Mouse (Mus musculus): ENCODE results near the gene Foxo3. TPM values are rescaled to one million over a fixed set of nuclear protein-coding genes. Genes with fewer than 3 reads are reported as not detected.

Foxo3 gene
- polyA plus RNA-seq, 1 experiment from 2014 or later = 3.6 TPM

DNA sequence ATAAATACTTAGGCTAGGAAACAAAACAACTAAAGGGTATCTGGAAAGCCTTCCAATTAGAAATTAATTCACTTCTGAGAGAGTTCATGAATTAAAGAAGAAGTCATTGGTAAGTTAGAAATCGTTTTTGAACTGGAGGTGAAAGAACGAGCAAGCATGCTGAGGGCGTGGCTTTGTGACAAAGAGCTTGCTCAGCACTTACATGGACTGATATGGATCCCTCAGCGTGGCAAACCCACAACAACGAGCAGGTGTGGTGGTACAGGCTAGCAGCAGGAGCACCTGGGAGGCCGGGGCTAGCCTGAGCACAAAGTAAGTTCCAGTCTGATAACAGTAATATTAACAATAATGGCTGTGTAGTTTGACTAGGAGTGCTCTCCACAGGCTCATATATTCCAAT is 41.2 kb downstream of the Foxo3 start:
- Histone ChIP-seq H3K36me3 (no peaks in the 10 kb centered on the region), H3K9ac (replicated peaks) (no peak overlapping the region), H3K27ac (replicated peaks) (no peak overlapping the region), H3K9me3 (no peaks in the 10 kb centered on the region), H3K4me2 (replicated peaks) (no peak overlapping the region), H3K4me3 (no peak overlapping the region), H3K4me1 (peaks cover 15% of the 10 kb centered on the region; the same call in 1 of the 2 replicates), H3K27me3 (no peaks in the 10 kb centered on the region)
- 90% methylated on average over 6 of the region's 6 CpGs for WGBS
- ATAC-seq (ENCODE audit: low FRiP score, low read depth) = no peak

DNA sequence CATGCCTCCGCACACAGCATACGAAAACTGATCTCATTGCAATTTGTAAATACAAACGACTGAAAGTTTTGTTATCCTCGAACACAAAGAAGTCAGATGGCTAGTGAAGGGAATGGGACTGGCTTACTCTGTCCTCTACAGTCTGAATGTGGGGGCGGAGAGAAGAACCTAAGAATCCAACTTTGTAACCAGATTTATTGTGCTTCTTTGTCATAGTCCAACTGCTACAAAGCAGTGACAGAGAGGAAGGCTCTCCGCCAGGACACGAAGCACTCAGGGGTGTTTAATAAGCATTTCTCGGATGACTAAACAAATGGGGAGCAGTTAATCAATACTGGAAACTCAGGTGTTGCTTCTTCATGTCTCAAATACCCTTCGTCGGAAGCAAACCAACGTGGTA is 43.6 kb downstream of the Foxo3 start:
- Histone ChIP-seq H3K4me3 (no peak overlapping the region), H3K4me2 (replicated peaks) (no peak overlapping the region), H3K27ac (replicated peaks) (no peak overlapping the region), H3K4me1 (0 out of 2 replicates have a peak, but pooled peaks cover 12% of the 10 kb centered on the region), H3K9me3 (no peaks in the 10 kb centered on the region), H3K9ac (replicated peaks) (no peak overlapping the region), H3K27me3 (no peaks in the 10 kb centered on the region), H3K36me3 (no peaks in the 10 kb centered on the region)
- no peak for ATAC-seq (ENCODE audit: low FRiP score, low read depth)
- 80% methylated on average over 11 of the region's 11 CpGs for WGBS

DNA sequence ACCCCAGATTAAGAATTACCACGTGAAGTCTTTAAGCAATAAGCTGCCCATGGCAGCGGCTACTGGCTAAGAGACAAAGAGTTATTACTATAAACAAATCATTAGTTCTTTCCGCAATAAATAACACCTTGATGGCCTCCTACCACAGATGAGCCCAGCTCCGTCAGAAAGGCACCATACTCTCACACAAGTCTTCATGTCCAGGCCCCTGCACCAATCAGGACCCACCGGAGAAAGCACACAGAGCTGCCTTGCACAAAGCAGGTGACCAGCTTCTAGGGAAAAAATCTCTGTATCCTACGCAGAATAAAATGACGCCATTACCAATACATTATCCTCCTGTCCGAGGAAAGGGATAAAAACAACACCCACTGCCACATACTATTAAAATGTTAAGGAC is 44.7 kb downstream of the Foxo3 start:
- H3K9ac ChIP-seq (replicated peaks) = no peak overlapping the region
- H3K27ac ChIP-seq (replicated peaks) = no peak overlapping the region
- H3K36me3 ChIP-seq = no peaks in the 10 kb centered on the region
- H3K4me2 ChIP-seq (replicated peaks) = no peak overlapping the region
- no peaks in the 10 kb centered on the region for H3K27me3 ChIP-seq
- H3K9me3 ChIP-seq = no peaks in the 10 kb centered on the region
- 84% methylated on average over 8 of the region's 8 CpGs for WGBS
- 0 out of 2 replicates have a peak, but pooled peaks cover 12% of the 10 kb centered on the region for H3K4me1 ChIP-seq
- no peak overlapping the region for H3K4me3 ChIP-seq
- ATAC-seq (ENCODE audit: low FRiP score, low read depth) = no peak

DNA sequence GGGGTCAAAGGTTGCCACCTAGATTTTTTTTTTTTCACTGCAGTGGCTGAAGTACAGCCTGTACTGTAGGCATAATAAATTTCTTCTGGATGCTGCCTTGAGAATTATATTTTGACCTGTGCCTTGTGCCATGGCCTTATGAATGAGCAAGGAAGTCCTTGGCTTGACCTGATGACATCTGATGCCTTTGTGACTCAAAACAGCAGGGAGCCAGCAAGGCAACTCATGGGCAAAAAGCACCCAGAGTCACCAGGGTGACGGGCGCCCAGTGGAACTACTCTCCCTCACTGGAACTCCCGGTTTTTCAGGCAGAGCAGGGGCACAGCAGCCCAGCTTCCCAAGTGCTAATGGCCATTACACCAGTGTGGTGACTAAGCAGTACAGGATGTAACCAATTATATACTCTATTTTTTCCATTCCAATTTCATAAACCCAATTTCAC is 45.4 kb downstream of the Foxo3 start:
- H3K4me3 ChIP-seq = no peak overlapping the region
- no peak for ATAC-seq (ENCODE audit: low FRiP score, low read depth)
- no peak overlapping the region for H3K4me2 ChIP-seq (replicated peaks)

DNA sequence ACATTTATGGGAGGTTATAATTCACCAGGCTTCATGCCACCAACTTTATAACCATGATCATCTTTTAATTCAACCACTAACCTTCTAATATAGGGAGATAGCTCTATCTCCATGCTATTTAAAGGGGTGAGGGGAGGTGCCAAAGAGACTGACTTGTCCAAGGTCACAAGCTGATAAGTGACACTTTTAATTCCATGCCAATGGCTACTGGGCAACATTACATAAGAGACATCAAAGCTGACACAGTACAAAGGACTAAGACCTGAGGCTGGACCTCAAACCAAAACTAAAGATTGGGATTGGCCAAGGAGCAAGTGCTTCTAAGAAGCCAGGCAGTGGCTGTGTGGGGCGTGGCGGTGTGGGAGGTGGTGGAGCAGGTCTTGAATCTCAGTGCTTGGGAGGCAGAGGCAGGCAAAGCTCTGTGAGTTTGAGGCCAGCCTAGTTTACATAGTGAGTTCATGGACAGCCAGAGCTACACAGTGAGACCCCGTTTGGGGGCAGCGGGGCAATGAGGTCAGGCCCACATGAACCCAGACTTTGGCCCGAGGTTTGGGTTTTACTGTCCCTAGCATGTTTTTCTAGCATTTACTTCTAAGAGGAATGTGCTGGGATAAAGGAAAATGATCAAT is 46.0 kb downstream of the Foxo3 start:
- Histone ChIP-seq H3K4me1 (0 out of 2 replicates have a peak, but pooled peaks cover 12% of the 10 kb centered on the region), H3K9me3 (no peaks in the 10 kb centered on the region), H3K4me2 (replicated peaks) (no peak overlapping the region), H3K4me3 (no peak overlapping the region), H3K27me3 (no peaks in the 10 kb centered on the region), H3K9ac (replicated peaks) (no peak overlapping the region), H3K27ac (replicated peaks) (no peak overlapping the region), H3K36me3 (no peaks in the 10 kb centered on the region)
- 92% methylated on average over 5 of the region's 5 CpGs for WGBS
- ATAC-seq (ENCODE audit: low FRiP score, low read depth) = no peak

More for the DNA sequence above, 45.4 kb downstream of the Foxo3 start:
- H3K4me1 ChIP-seq = 0 out of 2 replicates have a peak, but pooled peaks cover 12% of the 10 kb centered on the region
- no peaks in the 10 kb centered on the region for H3K27me3 ChIP-seq
- no peaks in the 10 kb centered on the region for H3K9me3 ChIP-seq
- H3K27ac ChIP-seq (replicated peaks) = no peak overlapping the region
- WGBS = 79% methylated on average over 3 of the region's 3 CpGs
- H3K36me3 ChIP-seq = no peaks in the 10 kb centered on the region
- no peak overlapping the region for H3K9ac ChIP-seq (replicated peaks)

DNA sequence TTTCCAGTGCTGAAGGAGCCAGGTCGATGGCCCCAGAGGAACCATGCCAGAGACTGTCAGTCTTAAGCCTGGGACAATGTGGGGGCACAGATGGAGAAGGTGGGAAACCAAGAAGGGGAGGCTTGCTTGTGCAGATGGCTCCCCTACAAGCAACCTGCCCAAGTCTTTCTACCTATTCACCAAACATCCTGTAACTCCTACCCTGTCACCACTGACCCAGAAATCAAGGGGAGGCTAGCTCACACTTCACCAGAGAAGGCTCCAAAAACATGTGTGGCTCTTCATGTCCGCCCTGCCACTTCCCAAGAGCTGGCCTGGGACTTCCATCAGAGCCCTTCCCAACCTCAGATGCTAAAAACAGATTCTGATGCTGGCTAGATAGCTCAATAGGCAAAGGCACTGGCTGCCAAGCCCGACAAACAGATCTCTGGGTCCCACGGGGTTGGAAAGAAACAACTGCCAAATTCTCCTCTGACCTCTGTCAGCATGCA is 48.8 kb downstream of the Foxo3 start:
- no peak for ATAC-seq (ENCODE audit: low FRiP score, low read depth)
- no peak overlapping the region for H3K27ac ChIP-seq (replicated peaks)
- no peak overlapping the region for H3K9ac ChIP-seq (replicated peaks)
- no peak overlapping the region for H3K4me3 ChIP-seq
- whole genome bisulfite sequencing = 81% methylated on average over 4 of the region's 4 CpGs
- no peaks in the 10 kb centered on the region for H3K9me3 ChIP-seq
- 0 out of 2 replicates have a peak, but pooled peaks cover 7% of the 10 kb centered on the region for H3K4me1 ChIP-seq
- no peak overlapping the region for H3K4me2 ChIP-seq (replicated peaks)
- H3K36me3 ChIP-seq = no peaks in the 10 kb centered on the region
- no peaks in the 10 kb centered on the region for H3K27me3 ChIP-seq

DNA sequence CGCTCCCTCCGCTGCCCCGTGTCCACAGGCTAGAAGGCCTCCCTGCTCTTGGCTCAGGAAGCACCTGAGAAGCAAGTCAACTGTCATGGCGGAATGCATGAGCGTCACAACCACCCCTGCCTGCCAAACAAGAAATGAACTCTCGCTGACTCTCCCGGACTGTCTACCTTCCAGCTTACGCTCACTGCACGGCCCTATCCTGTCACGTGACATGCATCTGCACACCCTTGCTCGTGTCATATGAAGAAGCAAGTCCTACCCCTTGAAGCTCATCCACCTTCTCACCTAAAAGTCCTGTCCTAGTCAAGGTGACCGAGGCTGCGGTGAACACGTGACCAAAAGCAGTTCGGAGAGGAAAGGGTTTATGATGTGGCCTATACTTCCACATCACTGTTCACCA is 50.4 kb downstream of the Foxo3 start:
- no peak for ATAC-seq (ENCODE audit: low FRiP score, low read depth)
- Histone ChIP-seq H3K9me3 (no peaks in the 10 kb centered on the region), H3K27ac (replicated peaks) (no peak overlapping the region), H3K27me3 (no peaks in the 10 kb centered on the region), H3K4me3 (no peak overlapping the region), H3K9ac (replicated peaks) (no peak overlapping the region), H3K4me2 (replicated peaks) (no peak overlapping the region), H3K36me3 (no peaks in the 10 kb centered on the region), H3K4me1 (peaks cover 14% of the 10 kb centered on the region; the same call in 1 of the 2 replicates)
- 93% methylated on average over 15 of the region's 15 CpGs for WGBS

DNA sequence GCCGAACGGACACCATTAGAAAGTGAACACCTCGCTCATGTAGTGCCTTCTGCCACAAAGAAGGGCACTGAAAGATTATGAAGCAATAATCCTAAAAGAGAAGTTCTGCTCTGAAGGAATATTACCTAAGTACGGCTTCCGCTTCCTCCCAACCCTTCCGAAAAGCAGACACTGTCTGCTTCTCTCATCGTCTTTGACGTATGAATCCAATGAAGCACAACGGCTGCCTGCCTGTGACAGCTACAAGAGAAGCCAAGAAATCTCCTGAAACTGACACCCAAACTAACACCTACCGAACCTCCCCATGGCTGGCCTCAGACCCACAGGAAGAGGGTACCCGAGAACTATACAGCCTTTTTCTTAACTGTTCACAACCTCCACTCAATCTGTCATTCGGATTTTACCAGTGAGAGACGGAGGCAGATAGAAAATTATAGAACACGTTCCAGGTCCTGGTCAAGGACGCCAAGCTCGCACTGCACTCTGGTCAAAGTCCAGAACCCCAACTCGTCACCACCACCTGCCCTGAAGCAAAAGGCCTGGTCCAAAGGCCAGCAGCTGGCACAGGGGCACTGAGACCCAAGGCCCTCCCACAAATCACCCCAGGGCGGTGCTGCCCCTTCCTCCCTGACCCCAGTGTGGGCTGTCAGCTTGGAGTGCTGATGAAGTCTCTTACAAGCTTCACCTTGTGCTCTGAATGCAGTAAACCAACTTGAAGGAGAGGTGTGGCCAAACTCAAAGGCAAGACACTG is 51.2 kb downstream of the Foxo3 start:
- H3K9ac ChIP-seq (replicated peaks) = no peak overlapping the region
- 91% methylated on average over 18 of the region's 18 CpGs for WGBS

DNA sequence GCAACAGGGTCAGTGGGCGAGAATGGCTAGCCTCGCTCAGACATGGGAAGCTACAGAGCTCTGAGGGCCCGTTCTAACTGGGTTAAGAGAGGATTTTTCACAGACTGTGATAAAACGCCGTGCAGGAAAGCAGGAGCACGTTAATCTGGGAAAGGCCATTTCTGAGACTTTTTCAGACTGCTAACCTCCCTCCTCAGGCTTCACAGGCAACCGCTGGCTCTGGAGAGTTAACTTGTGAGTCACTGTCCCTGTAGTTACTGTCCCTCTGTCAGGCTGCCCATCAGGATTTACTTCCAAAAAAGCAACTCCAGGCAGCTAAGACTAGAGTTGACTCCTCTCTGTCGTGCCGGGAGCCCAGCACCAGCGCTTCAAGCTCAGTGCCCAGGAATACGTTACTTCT is 54.6 kb downstream of the Foxo3 start:
- WGBS = 78% methylated on average over 11 of the region's 11 CpGs
- Histone ChIP-seq H3K9ac (replicated peaks) (no peak overlapping the region), H3K27me3 (no peaks in the 10 kb centered on the region), H3K4me1 (peaks cover 23% of the 10 kb centered on the region), H3K36me3 (no peaks in the 10 kb centered on the region), H3K9me3 (no peaks in the 10 kb centered on the region), H3K27ac (replicated peaks) (no peak overlapping the region), H3K4me3 (no peak overlapping the region), H3K4me2 (replicated peaks) (no peak overlapping the region)
- no peak for ATAC-seq (ENCODE audit: low FRiP score, low read depth)

More for the DNA sequence above, 51.2 kb downstream of the Foxo3 start:
- Histone ChIP-seq H3K27me3 (no peaks in the 10 kb centered on the region), H3K4me1 (peaks cover 22% of the 10 kb centered on the region), H3K9me3 (no peaks in the 10 kb centered on the region), H3K4me2 (replicated peaks) (no peak overlapping the region), H3K27ac (replicated peaks) (no peak overlapping the region), H3K4me3 (no peak overlapping the region), H3K36me3 (no peaks in the 10 kb centered on the region)
- no peak for ATAC-seq (ENCODE audit: low FRiP score, low read depth)

DNA sequence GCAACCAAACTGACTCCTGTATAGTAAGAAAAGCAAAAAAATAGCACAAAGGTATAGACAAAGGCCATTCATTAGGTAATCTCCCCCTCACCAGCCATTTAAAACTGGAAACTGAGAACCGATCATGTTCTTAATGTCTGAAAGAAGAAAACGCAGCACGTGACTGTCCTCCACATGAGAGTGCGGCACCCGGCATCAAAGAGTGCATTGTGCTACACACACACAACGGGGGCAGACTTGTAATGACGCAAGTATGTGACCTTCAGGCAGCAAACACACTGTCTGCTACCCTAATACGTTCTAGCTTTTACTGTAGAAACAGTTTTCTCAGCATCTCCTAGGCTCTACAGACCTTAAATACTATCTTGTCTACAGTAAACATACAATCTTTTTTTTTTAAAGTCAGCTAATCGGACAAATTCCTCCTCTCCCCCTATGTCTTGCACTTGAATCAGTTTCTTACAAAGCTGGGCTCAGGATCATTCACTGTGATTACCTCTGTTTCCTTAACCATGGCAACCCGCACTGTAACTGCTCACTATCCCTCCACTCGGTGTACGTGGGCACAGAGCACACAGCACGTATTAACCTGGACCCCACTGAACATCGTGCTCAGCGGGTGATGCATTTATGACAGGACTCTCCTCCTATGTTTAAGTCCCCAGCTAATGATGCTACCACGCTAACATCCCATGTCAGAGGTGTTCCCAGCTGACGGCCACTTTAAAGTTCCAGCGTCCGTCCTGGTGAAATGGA is 55.2 kb downstream of the Foxo3 start:
- Histone ChIP-seq H3K9ac (replicated peaks) (no peak overlapping the region), H3K4me2 (replicated peaks) (no peak overlapping the region), H3K4me3 (no peak overlapping the region), H3K36me3 (no peaks in the 10 kb centered on the region), H3K4me1 (peaks cover 23% of the 10 kb centered on the region), H3K9me3 (no peaks in the 10 kb centered on the region), H3K27me3 (no peaks in the 10 kb centered on the region), H3K27ac (replicated peaks) (no peak overlapping the region)
- ATAC-seq (ENCODE audit: low FRiP score, low read depth) = no peak
- 80% methylated on average over 19 of the region's 19 CpGs for WGBS

DNA sequence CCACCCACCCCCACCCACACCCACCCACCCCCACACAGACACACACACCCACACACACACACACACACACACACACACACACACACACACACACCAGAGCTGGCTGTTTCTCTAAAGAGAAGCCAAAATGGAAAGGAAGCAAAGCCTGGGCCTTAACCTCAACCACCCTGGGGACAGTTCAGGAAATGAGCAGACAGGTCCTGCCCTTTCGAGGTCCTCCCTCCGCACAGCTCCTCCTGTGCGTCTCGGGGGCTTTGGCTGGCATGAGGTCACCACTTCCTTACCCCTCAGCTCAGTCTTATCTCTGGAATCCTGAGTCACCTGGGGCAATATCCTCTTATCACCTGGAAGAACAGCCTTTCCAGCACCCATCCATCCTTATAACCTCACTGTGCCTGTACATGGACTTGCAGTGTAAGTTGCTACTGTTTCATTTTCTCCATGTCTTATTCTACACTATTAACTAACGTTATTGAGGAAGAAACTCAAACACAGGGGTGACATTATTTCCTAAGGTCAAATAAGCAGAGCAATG is 56.1 kb downstream of the Foxo3 start:
- no peak for ATAC-seq (ENCODE audit: low FRiP score, low read depth)
- Histone ChIP-seq H3K27ac (replicated peaks) (no peak overlapping the region), H3K9me3 (no peaks in the 10 kb centered on the region), H3K27me3 (no peaks in the 10 kb centered on the region), H3K4me1 (peaks cover 23% of the 10 kb centered on the region), H3K4me2 (replicated peaks) (no peak overlapping the region), H3K4me3 (no peak overlapping the region), H3K36me3 (no peaks in the 10 kb centered on the region), H3K9ac (replicated peaks) (0 out of 2 replicates have a peak overlapping the region, but pooled peaks have one; percentile 24)
- WGBS = 70% methylated on average over 5 of the region's 5 CpGs
